Mouse (Mus musculus) neural tube, embryonic 10.5 days (tissue): ENCODE data around the gene Gnptg.
A peak's percentile ranks its signal among the peaks of the same experiment; 100 is the strongest.
"Not testable (repeated sequence)": the region's sequence is repeated elsewhere in the genome, so short reads cannot be mapped to it uniquely, and the experiment has no call there.

Experiments used
- DNase-seq: peaks from one replicate; pipeline ENCODE4 v3.0.0-alpha.2; 2017; ENCODE audit warnings: low spot score; ENCODE audit errors: extremely low spot score

Gnptg gene

GRCm38 (mm10) chr17:25244239-25244638, 4.3 kb upstream of the Gnptg start:
- DNase-seq, result no peak

- DNase-seq, result no peak
Measured at GRCm38 (mm10) chr17:25243131-25243780, 3.3 kb upstream of the Gnptg start.

- no peak for DNase-seq
Measured at GRCm38 (mm10) chr17:25235635-25236034, 4.3 kb downstream of the Gnptg start.

GRCm38 (mm10) chr17:25231621-25232020, 8.3 kb downstream of the Gnptg start:
- DNase-seq, result not testable (repeated sequence)

GRCm38 (mm10) chr17:25230700-25231099, 9.2 kb downstream of the Gnptg start:
- DNase-seq, result no peak

GRCm38 (mm10) chr17:25230014-25230655, 9.8 kb downstream of the Gnptg start:
- DNase-seq, result not testable (repeated sequence)

GRCm38 (mm10) chr17:25227991-25228390, 11.9 kb downstream of the Gnptg start:
- DNase-seq, result no peak

- DNase-seq, result no peak
Measured at GRCm38 (mm10) chr17:25225659-25226058, 14.3 kb downstream of the Gnptg start.

- DNase-seq, result no peak
Measured at GRCm38 (mm10) chr17:25224586-25225222, 15.2 kb downstream of the Gnptg start.

GRCm38 (mm10) chr17:25222951-25223601, 16.8 kb downstream of the Gnptg start:
- no peak for DNase-seq

GRCm38 (mm10) chr17:25222504-25222940, 17.4 kb downstream of the Gnptg start:
- DNase-seq, result not testable (repeated sequence)

- peak; percentile 59 for DNase-seq
Measured at GRCm38 (mm10) chr17:25221821-25222503, 18.0 kb downstream of the Gnptg start.

GRCm38 (mm10) chr17:25220746-25221145, 19.2 kb downstream of the Gnptg start:
- no peak for DNase-seq

- no peak for DNase-seq
Measured at GRCm38 (mm10) chr17:25219492-25220295, 20.2 kb downstream of the Gnptg start.

- no peak for DNase-seq
Measured at GRCm38 (mm10) chr17:25218967-25219366, 21.0 kb downstream of the Gnptg start.

- DNase-seq, result no peak
Measured at GRCm38 (mm10) chr17:25215431-25215830, 24.5 kb downstream of the Gnptg start.

- no peak for DNase-seq
Measured at GRCm38 (mm10) chr17:25211705-25212104, 28.2 kb downstream of the Gnptg start.

GRCm38 (mm10) chr17:25210680-25211466, 29.1 kb downstream of the Gnptg start:
- DNase-seq, result no peak

- no peak for DNase-seq
Measured at GRCm38 (mm10) chr17:25210006-25210405, 29.9 kb downstream of the Gnptg start.

- DNase-seq, result no peak
Measured at GRCm38 (mm10) chr17:25202401-25202800, 37.5 kb downstream of the Gnptg start.
